Mouse (Mus musculus): Measurements from ENCODE around the gene Specc1.

Specc1 gene

DNA sequence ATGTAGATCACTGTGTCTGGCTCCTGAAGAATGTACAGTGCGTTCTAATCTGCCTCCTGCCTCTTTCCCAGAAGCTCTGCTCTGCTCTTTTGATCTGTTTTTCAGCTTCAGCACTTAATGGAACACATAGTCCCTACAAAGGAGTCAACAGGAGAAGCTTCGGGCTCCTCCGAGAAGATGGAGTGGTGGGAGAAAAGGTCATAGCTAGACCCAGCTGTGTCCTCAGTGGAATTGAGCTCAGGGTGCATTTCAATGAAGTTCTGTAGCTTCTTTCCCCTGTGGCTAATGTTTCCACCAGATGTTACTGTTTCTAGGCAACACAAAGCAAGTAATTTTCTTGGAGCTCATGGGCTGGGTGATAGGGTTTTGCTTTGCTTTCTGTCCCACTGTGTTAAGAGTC, 236.6 kb downstream of the Specc1 start:
- no peak for DNase-seq

GRCm38 (mm10) chr11:62194217-62194616, 237.7 kb downstream of the Specc1 start:
- DNase-seq = no peak

GRCm38 (mm10) chr11:62200901-62201512, 244.4 kb downstream of the Specc1 start:
- no peak for DNase-seq

DNA sequence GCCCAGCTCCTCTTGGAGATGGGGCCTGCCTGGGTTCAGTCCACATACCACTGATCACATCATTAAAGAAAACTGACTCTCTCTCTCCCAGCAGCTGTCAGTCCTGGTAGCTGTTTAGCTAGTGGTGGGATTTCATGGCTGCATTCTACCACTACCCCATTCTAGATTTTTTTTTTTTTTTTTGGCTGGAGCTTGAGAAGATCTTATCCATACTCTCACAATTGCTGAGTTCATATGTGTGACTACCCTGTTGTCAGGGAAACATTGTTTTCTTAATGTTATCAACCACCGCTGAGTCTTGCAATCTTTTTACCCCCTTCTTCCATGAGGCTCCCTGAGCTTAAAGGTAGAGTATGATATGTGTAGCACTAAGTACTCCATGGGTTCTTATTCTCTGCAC, 246.1 kb downstream of the Specc1 start:
- DNase-seq = no peak

DNA sequence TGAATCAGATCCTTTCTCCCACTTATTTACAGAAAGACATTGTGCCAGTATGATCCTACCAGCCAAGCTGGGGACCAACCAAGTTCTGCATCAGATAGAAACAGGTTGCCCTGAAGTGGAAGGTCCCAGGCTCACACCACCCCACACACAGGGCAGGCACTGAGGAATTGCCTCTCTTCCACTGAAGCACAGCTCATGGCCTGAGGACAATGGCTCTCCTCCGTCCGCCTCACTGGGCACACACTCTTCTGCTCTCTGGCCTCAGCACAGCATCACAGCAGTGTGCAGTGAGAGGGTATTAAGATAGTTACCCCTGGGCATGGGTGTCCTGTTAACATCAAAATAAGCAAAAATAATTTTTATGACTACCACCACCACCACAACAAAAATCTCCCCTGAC, 252.5 kb downstream of the Specc1 start:
- DNase-seq = no peak

DNA sequence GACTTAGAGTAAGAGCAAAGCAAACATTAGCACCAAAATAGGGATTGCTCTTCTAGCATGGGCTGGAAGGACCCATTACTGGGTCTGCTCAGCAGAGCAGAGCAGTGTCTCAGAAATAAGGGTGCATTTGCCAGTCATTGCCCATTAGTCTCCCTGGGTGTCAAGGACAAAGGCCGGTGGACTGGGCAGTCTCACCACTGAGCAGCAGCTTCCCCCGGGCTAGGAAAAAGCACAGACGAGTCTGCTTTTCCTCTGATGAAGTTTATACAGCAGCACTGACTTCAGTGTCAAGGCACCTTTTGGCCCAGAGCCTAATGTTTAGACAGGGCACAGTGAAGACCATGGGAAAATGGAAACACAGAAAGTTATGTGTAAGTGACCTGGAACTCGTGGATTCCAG, 253.3 kb downstream of the Specc1 start:
- no peak for DNase-seq

GRCm38 (mm10) chr11:62213384-62213989, 256.9 kb downstream of the Specc1 start:
- peak; percentile 54 for DNase-seq

DNA sequence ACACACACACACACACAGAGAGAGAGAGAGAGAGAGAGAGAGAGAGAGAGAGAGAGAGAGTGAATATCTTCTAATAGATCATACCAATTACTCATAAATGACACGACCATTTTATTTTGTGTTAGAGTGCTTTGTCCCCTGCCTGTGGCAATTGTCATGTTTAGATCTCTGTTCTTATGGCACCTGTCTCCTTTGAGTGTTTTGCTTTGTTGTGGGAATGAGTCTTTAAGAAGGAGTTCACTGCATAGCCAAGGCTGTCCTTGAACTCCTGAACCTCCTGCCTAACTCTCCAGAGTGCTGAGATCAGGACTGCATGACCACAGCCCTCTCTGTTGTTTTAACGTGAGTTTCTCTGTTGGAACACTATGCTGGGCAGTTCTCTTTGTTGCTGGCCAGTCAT, 258.5 kb downstream of the Specc1 start:
- no peak for DNase-seq

- no peak for DNase-seq
Observed at GRCm38 (mm10) chr11:62217751-62218150, 261.2 kb downstream of the Specc1 start.

DNA sequence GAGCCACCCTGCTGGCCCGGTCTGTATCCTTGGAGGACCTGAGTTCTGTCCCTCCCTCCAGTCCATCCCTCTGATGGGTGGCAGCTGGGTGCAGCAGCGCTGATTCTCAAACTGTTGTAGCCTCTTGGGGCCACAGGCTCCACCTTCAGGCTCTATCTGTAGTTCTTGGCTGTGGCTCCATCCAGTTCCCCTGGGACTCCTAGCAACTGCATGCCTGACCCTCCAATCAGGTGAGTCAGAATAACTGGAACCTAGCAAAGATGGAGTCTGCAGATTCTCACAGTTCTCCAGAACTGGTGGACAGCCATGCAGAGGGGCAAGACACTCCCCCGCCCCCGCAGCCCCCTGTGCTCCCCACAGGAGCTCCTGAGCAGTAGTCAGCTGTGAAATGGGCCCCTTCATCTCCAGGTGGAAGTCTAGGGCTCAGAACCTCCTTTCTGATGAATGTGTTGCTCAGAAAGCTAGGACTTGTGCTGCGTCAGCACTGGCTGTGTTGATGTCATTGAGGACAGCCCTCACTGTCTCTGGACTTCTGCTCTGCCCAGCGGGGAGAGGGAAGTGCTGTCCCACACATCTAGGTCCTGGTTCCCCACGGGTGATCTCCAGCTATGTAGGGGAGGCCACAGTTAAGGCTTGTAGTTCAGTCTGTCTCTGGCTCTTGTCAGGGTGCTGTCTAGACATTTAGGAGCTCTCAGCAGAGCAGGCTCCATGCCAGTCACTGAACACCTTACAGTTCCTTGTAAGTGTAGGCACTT, 264.4 kb downstream of the Specc1 start:
- peak; percentile 17 for DNase-seq

DNA sequence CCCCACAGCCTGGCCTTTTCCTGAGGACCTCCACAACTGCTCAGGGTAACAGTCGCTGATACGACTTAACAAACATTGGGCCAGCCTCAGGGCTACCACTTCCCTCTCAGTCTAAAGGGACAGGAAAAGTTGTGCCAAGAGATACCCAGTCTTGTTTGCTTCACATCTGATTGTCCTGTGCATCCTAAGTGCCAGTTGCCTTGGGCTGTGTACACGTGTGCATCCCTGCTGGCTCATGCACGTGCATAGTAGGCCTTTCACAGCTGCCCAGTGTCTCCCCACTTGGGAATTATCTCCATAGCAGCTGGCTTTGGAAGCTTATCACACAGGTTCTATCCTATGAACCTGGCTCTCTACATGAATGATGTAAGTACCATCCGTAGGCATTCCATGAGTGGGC, 266.9 kb downstream of the Specc1 start:
- no peak for DNase-seq

DNA sequence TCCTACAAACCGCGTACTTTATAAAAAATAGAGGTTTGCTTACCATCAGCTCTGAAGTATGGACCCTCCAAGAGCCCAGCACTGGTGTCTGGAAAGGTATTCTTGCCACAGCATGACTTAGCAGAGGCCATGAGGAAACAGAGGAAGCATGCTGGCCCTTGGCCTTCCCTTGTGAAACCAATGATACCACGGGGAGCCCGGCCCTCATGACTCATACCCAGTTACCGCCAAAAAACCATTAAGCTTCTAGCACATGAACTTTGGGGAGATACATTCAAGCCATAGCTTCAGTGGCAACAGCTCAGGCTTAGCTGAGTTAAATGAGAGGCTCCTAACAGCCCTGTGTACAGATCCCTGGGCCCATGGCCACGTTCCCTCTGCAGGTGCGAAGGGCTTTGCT, 267.4 kb downstream of the Specc1 start:
- peak; percentile 52 for DNase-seq

GRCm38 (mm10) chr11:62224797-62225196, 268.2 kb downstream of the Specc1 start:
- peak; percentile 17 for DNase-seq

GRCm38 (mm10) chr11:62240631-62241261, 284.2 kb downstream of the Specc1 start:
- no peak for DNase-seq

DNA sequence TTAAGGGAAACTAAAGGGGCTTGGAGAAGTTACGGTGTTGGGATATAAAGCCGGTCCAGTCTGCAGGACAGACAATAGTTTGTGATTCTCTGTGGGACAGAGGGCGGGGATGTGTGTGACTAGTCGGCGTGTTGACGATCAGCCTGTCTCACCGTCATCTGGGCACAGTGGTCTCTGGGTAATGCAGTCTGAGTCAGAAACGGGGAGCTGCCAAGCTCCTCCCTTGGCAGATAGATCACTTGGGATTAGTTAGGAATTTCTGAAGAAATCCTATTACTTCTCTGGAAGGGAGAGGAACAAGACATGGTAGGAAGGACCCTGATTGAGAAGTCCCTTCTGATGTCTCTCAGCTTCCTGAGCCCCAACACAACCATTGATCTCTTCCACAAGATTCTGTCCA, 287.3 kb downstream of the Specc1 start:
- no peak for DNase-seq

GRCm38 (mm10) chr11:62244471-62244870, 287.9 kb downstream of the Specc1 start:
- DNase-seq = no peak

DNA sequence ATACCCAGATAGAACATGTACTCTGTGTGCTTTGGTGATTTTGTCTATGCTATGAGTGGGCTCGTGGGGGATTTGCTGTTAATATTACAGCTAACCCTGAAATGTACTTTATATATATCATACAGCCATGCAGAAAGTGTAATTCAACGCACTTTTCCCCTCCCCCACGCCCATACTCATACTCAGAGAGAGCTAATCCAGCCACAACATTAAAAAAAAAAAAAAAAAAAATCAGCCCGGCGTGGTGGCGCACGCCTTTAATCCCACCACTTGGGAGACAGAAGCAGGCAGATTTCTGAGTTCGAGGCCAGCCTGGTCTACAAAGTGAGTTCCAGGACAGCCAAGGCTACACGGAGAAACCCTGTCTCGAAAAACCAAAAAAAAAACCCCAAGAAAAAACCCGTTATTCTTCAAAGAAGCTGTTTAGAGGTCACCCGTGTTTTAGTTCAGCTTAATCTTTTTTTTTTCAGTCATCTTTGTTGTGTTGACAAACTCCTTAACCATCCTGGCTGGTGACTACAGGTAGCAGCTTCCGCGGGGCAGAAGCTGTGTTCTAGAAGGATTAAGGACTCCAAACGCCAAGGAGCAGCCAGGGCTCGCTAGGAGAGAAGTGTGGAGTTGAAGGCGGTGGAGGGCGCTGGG, 291.3 kb downstream of the Specc1 start:
- DNase-seq = no peak

DNA sequence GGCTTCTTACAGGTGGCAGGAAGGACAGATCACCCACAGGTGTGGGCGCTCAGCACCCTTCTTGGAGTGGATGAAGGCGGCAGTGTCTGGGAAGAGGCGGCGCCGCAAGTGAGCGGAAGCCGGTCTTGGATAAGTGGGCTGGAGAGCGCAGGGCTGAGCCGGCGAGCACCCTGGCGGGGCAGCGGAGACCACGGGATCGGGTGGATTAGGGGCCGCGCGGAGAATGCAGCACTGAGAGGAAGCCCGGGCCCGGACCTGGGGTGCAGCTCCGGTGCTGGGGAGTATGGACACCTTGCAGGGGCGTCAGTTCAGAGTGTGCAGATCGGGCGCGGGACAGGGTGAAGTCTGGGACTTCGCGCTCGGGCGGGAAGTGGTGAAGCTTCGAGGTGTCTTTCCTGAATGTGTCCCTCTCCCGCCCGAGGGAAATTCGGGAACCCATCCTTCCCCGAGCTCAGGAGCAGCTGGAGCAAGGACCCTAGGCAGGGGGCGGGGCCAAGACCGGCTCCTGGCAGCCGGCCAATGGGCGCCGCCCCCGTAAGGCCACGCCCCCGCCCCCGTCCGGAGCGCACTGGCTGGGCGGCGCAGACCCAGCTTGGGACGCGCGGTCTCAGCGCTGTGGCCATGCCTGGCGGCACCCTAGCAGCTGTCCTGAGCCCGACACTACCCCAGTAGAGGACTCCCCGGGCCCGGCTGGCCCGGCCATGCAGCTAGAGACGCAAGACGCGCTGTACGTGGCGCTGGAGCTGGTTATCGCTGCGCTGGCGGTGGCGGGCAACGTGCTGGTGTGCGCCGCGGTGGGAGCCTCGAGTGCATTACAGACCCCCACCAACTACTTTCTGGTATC, 292.1 kb downstream of the Specc1 start, which contains the start of gene Adora2b:
Adora2b (plus strand) TSS at position 584 of the 844 bp plus-strand sequence.
- peak; percentile 74 for DNase-seq

DNA sequence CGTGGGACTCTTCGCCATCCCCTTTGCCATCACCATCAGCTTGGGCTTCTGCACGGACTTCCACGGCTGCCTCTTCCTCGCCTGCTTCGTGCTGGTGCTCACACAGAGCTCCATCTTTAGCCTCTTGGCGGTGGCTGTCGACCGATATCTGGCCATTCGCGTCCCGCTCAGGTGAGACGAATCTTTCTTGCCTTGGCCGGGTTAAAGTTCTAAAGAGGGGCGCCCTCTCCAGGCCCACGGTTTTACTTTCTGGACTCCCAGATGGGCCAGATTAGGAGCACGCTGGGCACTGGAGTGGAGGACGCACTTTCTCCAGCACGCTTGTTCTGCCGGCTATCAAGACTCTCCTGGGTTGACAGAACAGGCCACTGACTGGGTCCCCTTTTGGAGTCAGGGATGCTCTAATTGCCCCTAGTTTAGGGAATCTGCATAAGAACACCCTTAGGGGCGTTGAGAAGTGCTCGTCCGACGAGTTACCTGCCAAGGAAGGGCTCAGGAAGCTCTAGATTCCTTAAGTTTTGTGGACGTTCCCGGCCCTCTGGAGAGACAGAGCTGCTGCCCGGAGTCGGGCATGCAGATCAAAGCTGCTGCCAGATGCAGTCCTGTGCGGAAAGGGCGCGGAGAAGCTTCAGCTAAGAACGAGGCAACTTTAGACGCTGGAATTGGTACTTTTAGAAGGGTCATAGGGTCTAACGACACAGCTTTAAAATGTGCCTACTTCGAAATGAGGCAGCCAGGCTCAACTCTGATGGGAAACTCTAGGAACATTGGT, 292.9 kb downstream of the Specc1 start:
- peak; percentile 80 for DNase-seq

- DNase-seq = peak; percentile 81
Observed at GRCm38 (mm10) chr11:62251047-62251446, 294.5 kb downstream of the Specc1 start.

GRCm38 (mm10) chr11:62253380-62253779, 296.8 kb downstream of the Specc1 start:
- DNase-seq = no peak
